Mouse (Mus musculus) heart, postnatal 4 days (tissue): ENCODE results near the gene Ppp6r2. TPM values are rescaled to one million over a fixed set of nuclear protein-coding genes. Genes with fewer than 3 reads are reported as not detected.

Experiments
- DNase-seq: peaks from one replicate; pipeline ENCODE4 v3.0.0; 2021
- total RNA-seq, 2 experiments: library from RNA; stranded (reverse); gene quantifications; 2 replicates each; pipeline ENCODE4 v1.2.3; 2021

The Ppp6r2 gene
- total RNA-seq, 2 experiments from 2014 or later, result 51.4 to 54.7 TPM

GRCm38 (mm10) chr15:89258997-89259396 is 47.6 kb downstream of the Ppp6r2 start:
- no peak for DNase-seq

DNA sequence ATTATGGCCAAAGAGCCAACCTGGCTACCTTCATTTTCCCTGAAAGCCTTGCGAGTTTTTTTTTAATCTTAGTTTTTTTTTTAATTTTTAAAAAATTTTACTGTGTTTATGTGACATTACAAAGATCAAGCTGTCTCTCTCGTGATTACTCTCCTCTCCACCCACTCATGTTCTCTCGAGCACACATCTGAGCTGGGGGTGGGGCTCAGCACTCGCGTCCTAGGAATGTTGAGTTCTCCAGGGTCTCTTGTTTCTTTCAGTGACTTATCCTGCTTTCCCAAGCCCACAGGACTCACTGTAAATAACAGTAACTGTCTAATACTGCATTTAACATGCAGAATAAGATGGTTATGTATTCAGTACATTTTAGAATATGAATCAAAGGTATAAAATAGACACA is 53.1 kb downstream of the Ppp6r2 start:
- no peak for DNase-seq

- no peak for DNase-seq
Observed at GRCm38 (mm10) chr15:89275497-89275896, 64.1 kb downstream of the Ppp6r2 start.

GRCm38 (mm10) chr15:89277366-89277765 is 66.0 kb downstream of the Ppp6r2 start:
- no peak for DNase-seq

DNA sequence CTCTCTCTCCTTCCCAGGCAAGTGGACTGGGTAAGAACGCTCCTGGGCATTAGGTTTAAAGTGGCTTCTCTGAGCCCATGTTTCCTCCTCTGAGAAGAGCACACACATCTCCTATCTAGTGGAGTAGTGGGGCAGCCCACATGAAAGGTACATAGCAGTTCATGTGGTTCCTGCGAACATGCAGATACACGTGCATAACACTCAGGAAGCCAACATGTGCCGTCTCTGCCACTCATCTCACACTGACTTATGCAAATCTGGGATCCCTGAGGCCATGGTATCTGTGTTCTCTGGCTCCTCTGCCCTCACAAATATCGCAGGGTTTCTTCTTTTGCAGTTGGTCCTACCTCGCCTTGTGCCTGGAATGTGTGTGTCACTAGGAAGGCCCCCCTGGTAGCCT is 71.2 kb downstream of the Ppp6r2 start:
- DNase-seq, result no peak

DNA sequence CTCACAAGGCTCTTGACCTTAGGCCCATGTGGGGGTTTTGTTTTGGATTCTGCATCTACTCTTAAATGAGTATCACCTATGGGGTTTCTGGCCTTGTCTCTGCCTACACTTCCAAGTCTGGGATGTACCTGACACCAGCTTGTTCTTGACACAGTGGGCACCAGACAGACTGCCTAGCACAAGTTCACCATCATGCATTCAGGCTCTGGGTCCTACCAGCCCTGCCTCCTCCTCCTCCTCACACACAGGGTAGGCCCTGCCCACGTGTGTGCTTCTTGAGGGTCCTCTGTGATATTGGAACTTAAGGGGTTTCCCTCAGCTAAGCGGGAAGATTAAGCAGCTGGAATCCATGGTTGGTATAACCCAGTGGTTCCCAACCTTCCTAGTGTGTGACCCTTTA is 72.7 kb downstream of the Ppp6r2 start:
- no peak for DNase-seq

DNA sequence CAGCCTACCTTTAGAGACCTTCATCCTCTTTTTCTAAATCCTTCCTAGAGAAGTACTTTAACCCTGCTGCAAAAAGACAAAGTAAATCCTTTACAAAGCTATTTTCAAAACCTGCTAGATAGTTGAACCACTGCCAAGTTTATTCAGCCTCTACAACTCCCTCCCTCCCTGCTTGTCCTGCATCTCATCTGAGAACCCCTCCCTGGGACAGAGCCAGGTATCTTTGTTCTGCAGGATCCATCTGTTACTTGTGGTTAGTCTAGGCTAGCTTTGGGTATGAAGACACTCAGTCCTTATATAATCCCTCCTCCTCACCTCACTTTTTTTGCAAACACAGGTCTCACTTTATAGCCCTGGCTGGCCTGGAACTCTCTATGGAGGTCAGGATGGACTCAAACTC is 73.7 kb downstream of the Ppp6r2 start:
- DNase-seq, result no peak

DNA sequence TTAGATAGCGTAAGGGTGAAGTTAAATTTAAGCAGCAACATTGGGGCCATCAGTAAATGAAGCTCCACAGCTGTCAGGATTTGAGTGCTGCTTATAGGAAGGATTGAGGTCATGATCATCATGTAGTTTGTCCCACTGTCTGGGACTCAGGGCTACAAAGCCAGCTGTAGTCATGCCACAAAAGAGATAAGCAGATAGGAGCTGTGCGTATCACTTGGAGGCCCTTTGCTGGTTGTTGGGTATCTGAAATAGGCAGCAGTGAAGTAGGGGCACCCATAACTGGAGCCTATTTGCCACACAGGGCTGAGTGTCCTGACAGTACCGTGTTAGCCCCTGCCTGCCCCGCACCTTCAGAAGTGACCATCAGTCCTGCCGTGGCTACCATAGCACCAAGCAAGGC is 74.1 kb downstream of the Ppp6r2 start:
- DNase-seq, result no peak

DNA sequence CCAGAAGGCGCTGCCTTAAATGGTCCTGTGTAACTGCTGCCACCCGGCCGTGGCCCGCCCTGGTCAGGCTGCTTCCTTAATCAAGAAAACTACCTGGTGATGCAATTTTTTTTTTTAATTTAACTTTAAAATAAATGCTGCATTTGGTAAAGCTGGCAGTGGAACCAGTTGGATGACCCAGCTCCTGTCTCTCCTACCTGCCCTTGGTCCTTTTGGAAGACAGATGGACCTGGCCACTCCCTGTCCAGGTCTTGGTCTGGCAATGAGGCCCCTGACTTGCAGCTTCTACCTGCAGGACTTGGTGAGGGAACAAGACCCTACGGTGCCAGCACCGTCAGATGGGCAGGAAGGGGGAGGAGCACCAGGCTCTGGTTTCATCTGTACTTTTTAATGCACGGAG is 74.8 kb downstream of the Ppp6r2 start:
- DNase-seq, result no peak

DNA sequence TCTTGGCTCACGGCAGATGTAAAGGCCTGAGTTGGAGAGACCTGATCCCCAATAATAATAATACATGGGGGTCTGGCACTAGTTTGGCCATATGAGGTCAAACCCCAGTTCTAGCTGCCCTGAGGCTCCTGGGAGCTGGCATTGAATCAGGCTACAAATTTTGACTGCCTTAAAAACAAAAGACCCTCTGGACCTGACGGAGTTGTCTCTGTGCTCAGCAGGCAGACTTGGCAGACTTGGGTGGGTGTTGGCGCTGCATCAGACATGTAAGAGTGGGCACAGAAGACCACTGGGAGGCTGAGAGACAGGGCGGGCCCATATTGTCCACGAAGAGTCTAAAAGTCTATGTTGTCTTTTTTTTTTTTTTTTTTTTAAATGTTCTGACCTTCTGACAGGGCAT is 75.2 kb downstream of the Ppp6r2 start:
- DNase-seq, result no peak

GRCm38 (mm10) chr15:89288227-89288767 is 76.9 kb downstream of the Ppp6r2 start:
- DNase-seq, result no peak

DNA sequence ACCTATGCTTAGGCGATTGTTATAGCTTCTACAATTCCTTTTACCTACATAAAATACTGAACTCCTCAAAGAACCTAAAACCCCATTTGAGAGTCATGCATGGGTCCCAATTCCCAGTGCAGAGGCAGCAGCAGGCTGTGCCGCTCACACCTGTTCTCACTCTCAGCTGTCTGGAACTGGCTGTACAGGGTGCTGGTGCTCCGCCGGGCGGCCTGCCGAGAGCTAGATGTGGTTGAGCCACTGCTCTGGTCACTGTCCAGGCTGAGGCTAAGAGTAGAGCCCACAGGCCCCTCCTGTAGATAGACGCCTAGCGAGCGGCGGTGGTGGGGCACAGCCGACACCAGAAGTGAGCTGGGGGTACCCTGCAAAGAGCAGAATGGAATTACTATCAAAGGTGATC is 78.1 kb downstream of the Ppp6r2 start:
- no peak for DNase-seq

DNA sequence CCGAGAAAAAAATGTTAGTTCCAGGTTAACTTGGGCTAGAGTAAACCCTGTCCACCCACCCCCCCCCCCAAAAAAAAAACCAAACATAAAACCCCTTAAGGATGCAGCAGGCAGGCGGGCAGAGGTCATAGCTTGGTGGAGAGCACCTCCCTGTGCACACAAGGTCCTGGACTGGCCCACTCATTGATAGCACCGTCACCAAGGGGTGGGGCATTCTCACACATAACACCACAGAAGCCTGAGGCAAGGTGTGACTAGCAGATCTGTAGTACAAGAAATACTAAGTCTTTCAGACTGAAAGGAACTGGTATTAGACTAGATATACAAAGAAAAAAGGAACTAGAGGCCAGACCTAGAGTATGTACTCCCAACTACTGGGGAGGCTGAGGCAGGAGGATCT is 80.2 kb downstream of the Ppp6r2 start:
- no peak for DNase-seq

GRCm38 (mm10) chr15:89292795-89293194 is 81.4 kb downstream of the Ppp6r2 start:
- no peak for DNase-seq

GRCm38 (mm10) chr15:89293778-89294177 is 82.4 kb downstream of the Ppp6r2 start:
- no peak for DNase-seq

DNA sequence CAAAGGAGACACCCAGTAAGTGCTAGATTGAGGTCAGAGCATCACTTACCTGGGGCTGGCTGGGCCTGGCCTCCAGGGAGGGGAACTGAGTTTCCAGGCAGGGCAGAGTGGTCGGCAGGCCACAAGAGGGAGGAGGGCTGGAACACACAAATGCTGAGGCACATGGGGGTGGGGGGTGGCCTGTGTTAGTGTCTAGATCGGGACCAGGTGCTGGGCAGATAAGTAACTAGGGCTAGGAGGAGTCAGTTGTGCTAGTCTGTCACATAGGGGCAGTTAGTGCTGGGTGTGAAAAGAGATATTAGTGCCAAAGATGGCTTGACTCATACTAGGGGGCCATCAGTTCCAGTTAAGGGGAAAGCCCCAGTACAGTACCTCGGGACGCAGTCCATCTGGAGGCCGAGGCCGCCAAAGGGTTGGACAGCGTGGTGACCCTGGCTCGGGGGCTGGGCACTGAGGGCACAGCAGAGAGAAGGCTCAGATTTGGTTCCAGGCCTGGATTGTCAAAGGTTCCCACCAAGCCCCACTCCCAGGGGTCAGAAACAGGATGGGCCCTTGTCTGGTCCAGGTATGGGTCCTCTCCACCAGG is 84.3 kb downstream of the Ppp6r2 start:
- DNase-seq, result no peak

DNA sequence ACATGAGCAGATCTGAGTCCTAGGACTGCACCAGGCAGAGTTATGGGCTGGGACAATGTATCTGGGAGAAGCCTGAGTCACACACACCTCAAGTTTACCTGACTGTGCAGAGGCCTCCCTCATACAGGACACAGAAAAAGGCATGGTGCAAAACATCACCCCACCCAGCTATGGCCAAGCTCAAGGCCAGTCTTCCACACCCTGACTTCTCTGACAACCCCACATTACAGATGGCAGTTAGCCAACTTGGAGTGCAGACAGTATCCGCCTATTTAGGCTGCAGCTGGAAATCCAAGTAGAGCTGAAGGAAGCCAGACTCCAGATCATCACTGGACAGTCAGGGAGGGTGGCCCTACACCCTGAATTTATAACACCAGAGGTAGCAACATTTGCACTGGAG is 85.1 kb downstream of the Ppp6r2 start:
- peak; percentile 65 for DNase-seq

DNA sequence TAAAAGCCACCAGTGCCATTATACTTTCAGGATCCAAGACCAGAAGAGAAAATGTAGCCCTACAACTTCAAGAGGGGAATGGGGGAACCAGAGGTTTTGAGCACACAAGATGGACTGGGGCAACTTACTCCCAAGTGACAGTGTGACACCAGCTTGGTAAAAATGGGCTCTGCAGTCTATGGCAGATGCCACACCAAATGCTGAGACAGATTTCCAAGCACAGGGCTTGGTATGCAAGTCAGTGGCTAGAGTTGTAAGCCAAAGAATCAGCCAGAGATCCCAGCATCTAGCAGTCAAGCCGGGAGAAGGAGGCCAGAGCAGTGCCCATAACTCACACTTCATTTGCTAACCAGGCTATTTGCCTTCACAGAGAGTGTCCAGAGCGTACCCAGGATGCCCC is 86.3 kb downstream of the Ppp6r2 start:
- no peak for DNase-seq

DNA sequence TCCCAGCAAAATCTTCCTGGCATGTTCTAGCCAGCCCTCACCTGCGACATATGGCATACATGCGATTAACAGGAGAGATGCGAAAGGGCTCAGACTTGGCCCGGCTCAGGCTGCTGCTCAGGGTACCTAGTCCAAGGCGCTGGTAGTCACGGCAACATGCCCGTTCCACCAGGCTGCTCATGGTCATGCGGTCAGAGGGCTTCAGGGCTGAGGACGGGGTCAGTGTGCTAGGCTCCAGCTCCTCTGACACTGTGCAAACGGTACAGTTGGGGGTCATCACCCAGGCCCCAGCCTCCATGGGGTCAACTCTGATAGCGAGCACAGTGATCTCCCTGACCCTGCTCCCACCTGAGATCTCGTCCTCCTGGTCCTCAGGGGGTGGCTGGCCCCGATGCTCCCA is 88.8 kb downstream of the Ppp6r2 start:
- no peak for DNase-seq

DNA sequence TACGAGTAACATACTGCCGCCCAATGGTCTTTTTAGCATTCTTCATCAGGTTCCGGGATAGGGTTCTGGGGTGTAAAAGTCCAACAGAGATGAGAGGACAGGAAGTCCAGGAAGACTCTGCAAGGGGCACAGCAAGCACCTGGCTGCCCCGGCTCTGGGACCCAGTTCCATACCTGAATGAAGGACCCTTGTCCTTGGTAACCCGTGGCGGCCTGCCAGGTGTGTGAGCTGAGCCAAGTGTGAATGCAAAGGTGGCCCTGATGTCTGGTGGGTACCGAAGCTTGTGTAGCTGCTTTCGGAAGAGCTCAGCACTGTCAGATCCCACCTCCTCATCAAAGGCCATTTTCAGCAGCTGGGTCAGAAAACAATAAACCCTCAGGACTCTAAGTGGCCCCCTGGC is 89.2 kb downstream of the Ppp6r2 start:
- no peak for DNase-seq

DNA sequence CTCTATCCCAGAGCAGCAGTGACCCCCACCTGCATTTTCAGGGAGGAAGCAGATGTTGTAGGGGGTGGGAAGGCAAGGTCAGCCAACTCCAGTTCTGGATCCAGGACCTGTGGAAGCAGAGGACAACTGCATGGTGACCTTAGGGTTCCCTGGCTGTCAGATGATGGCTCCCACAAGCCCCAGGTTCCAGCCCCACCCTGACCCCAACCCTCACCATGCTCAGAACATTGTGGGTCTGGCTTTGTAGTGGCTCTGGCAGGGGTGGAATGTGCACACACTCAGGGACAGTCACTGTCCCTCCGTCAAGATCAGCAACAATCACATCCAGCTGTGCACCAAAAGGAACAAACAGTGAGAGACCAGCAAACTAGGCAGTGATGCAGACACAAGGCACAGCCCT is 94.6 kb downstream of the Ppp6r2 start:
- no peak for DNase-seq

- no peak for DNase-seq
Observed at GRCm38 (mm10) chr15:89307461-89307860, 96.1 kb downstream of the Ppp6r2 start.

GRCm38 (mm10) chr15:89308406-89309139 is 97.2 kb downstream of the Ppp6r2 start:
- DNase-seq, result no peak

GRCm38 (mm10) chr15:89309962-89310498 is 98.7 kb downstream of the Ppp6r2 start:
- no peak for DNase-seq
